Mouse (Mus musculus): ENCODE measurements around the gene Rasgrp1.

DNA sequence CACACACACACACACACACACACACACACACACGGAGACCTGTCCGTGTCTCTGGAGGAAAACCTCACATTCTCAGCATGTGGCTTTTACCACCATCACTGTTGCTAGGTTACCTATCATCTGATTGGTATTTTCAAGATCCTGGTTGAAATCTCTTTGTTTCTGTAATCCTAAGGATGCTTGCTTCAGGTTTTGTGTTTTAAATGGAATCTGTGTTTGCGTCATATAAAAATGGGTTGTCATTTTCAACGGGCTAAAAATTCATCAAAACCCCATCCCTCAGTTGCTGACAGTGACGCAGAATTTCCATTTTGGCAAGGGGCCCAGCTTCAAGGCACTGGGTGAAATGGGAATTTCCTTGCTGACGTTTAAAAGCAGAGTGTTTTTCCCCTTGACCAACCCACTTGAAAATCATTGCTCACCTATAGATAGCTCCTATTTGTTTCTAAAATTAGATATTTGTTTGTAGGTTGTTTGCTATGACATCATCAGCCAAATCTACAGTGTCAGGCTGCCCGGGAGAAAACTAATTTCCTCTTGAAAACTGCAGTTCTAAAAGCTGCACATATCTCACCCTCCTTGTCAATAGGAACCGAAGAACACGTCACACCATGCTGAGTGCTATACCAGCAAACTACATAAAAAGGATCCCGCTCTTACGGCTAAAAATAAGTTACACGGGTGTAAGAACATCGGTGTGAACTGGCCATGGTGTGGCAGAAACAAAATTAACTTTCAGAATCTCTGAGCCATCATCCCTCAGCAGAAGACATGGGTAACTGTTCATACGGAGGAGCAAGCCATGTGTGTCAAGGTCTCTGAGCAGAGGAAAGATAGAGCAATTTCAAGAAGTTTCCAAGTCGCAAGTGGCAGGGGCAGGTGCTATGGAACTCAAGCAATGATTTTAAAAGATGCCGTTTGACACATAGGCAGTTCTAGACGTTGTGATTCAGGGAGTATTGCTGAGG is 47.4 kb upstream of the Rasgrp1 start:
- no peak for TF ChIP-seq CTCF (IDR thresholded peaks at IDR 0.05; ENCODE audit: extremely low read depth, insufficient read depth, low read length)
- no peak for TF ChIP-seq POLR2A (IDR thresholded peaks at IDR 0.05; ENCODE audit: extremely low read depth, insufficient read depth, low read length)

Data from cortical plate, adult 2 months (tissue).